Mouse (Mus musculus) T-helper 17 cell (primary cell): ENCODE measurements around the gene Gm13696.

Experiments used
- in situ Hi-C, 2 experiments: fragments of 300-600 bp; cut with MboI, MseI; formaldehyde crosslinking; loops; 1 replicate in 1 of 2; 2 replicates in 1 of 2; pipeline ENCODE4 v1.15.1; 2025; ENCODE audit warnings: high pct_unique_total_duplicates in 2 of 2

Gm13696 gene

GRCm38 (mm10) chr2:84023319-84023718 lies 50.4 kb downstream of the Gm13696 start:
- in situ Hi-C loops: no loop called here
